Comparison of ENCODE assay signal across 30 mouse cellular contexts in the genomic region with DNA sequence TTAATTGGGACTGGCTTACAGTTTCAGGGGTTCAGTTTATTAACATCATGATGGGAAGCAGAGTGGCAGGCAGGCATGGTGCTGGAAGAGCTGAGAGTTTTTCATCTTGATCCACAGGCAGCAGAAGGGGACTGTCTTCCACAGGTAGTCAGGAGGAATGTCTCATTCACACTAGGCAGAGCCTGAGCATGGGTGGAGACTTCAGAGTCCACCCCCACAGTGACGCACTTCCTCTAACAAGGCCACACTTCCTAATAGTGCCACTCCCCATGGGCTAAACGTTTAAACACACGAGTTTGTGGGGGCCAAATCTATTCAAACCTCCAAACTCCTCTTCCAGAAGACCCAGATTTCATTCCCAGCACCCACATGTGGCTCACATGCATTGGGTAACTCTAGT. TPM values are rescaled to one million over a fixed set of nuclear protein-coding genes. Genes with fewer than 3 reads are reported as not detected.
DNase-seq lines count a peak whose midpoint lies in the region; ATAC-seq and TF ChIP-seq lines count a peak whose summit lies in the region.
"Had no signal": no experiment of that assay in that cellular context is flagged by ENCODE, and none has a peak within 500 bp of the region (broad histone marks: within the 10 kb centered on the region; RNA-seq: fewer than 3 reads in every experiment).

No protein-coding gene starts in this region.

- whole genome bisulfite sequencing in liver, embryonic 15.5 days (ENCODE audit: insufficient replicate concordance) = 26% methylated on average over 3 of the region's 3 CpGs
- WGBS in lung, adult 2 months = 45% methylated on average over 3 of the region's 3 CpGs
- 68% methylated on average over 3 of the region's 3 CpGs for WGBS in hindbrain, embryonic 14.5 days

- peaks cover 11% of the 10 kb centered on the region for H3K36me3 ChIP-seq in liver, embryonic 15.5 days (replicated peaks)
- H3K36me3 ChIP-seq in splenic B cell, adult 2 months (ENCODE audit: control insufficient read depth, insufficient read depth, low read length, poor library complexity, severe bottlenecking) = no peaks in the 10 kb centered on the region
- H3K36me3 ChIP-seq in hindbrain, embryonic 14.5 days (replicated peaks; ENCODE audit: control insufficient read depth, insufficient read depth) = no peaks in the 10 kb centered on the region
- H3K36me3 ChIP-seq: embryonic facial prominence, embryonic 12.5 days; forebrain, embryonic 12.5 days; G1E; heart, embryonic 10.5 days; heart, embryonic 15.5 days; hindbrain, embryonic 12.5 days; limb, embryonic 13.5 days; midbrain, embryonic 13.5 days had no signal

- peak; percentile 56 for ATAC-seq in erythroblast, adult 5-6 weeks (replicated peaks; ENCODE audit: low FRiP score, poor library complexity, severe bottlenecking)
- peak; percentile 60 for ATAC-seq in liver, embryonic 15.5 days (ENCODE audit: insufficient read depth)
- ATAC-seq in hindbrain, embryonic 14.5 days (ENCODE audit: low FRiP score) = no peak
- ATAC-seq: intestine, embryonic 16.5 days; midbrain, embryonic 13.5 days; Patski had no signal

- peak overlapping the region; percentile 61 for H3K4me3 ChIP-seq in liver, embryonic 15.5 days (replicated peaks)
- no peak overlapping the region for H3K4me3 ChIP-seq in lung, adult 2 months (replicated peaks; ENCODE audit: extremely low read depth, low read depth, low read length)
- no peak overlapping the region for H3K4me3 ChIP-seq in hindbrain, embryonic 14.5 days (replicated peaks; ENCODE audit: low read length)
- H3K4me3 ChIP-seq: embryonic facial prominence, embryonic 12.5 days; forebrain, embryonic 12.5 days; heart, embryonic 10.5 days; heart, embryonic 15.5 days; hindbrain, embryonic 12.5 days; limb, embryonic 13.5 days; megakaryocyte, embryonic 14.5 days; midbrain, embryonic 13.5 days had no signal

- TF ChIP-seq POLR2A in lung, adult 2 months (IDR thresholded peaks at IDR 0.05; ENCODE audit: borderline replicate concordance, extremely low read depth, low read depth, low read length) = no peak

- peak; percentile 69 for DNase-seq in liver
- DNase-seq in splenic B cell, adult 2 months (ENCODE audit: low read depth, low spot score) = peak; percentile 46
- DNase-seq in lung, adult 2 months = no peak
- DNase-seq in hindbrain, embryonic 14.5 days (ENCODE audit: low spot score) = no peak
- no peak for DNase-seq in testis, postnatal 14 days (ENCODE audit: low spot score)
- DNase-seq: adrenal gland, postnatal 10 days; cerebellum, adult 11 months; cerebellum, adult 9-11 months; embryo, embryonic 11 days; gastrocnemius, postnatal 14 days; heart, adult 11 months; kidney, postnatal 14 days; lung, embryonic 14.5 days; lung, postnatal 14 days; retina, postnatal 1 day; right cerebral cortex, postnatal 14 days; thymus, postnatal 4 days had no signal

- no peaks in the 10 kb centered on the region for H3K9me3 ChIP-seq in liver, embryonic 15.5 days (replicated peaks)
- H3K9me3 ChIP-seq in hindbrain, embryonic 14.5 days (ENCODE audit: control insufficient read depth, low read length) = no peaks in the 10 kb centered on the region
- H3K9me3 ChIP-seq: embryonic facial prominence, embryonic 12.5 days; forebrain, embryonic 12.5 days; G1E; heart, embryonic 10.5 days; heart, embryonic 15.5 days; hindbrain, embryonic 12.5 days; limb, embryonic 13.5 days; midbrain, embryonic 13.5 days had no signal

- no peak for TF ChIP-seq CTCF in lung, adult 2 months (IDR thresholded peaks at IDR 0.05; ENCODE audit: insufficient read depth, low read length)

- H3K9ac ChIP-seq in liver, embryonic 15.5 days = peak overlapping the region; percentile 51
- no peak overlapping the region for H3K9ac ChIP-seq in hindbrain, embryonic 14.5 days
- H3K9ac ChIP-seq: embryonic facial prominence, embryonic 12.5 days; forebrain, embryonic 12.5 days; heart, embryonic 15.5 days; hindbrain, embryonic 12.5 days; limb, embryonic 13.5 days; lung, embryonic 14.5 days; midbrain, embryonic 13.5 days had no signal

- H3K4me1 ChIP-seq in liver, embryonic 15.5 days (replicated peaks) = peaks cover 94% of the 10 kb centered on the region
- H3K4me1 ChIP-seq in lung, adult 2 months (ENCODE audit: control insufficient read depth, insufficient read depth, low read length) = no peaks in the 10 kb centered on the region
- H3K4me1 ChIP-seq in hindbrain, embryonic 14.5 days (replicated peaks; ENCODE audit: control insufficient read depth, insufficient read depth, low read length) = no peaks in the 10 kb centered on the region
- H3K4me1 ChIP-seq: embryonic facial prominence, embryonic 12.5 days; forebrain, embryonic 12.5 days; heart, embryonic 15.5 days; hindbrain, embryonic 12.5 days; limb, embryonic 13.5 days; midbrain, embryonic 13.5 days had no signal

- H3K27me3 ChIP-seq in liver, embryonic 15.5 days = no peaks in the 10 kb centered on the region
- H3K27me3 ChIP-seq in splenic B cell, adult 2 months (ENCODE audit: control insufficient read depth, insufficient read depth, low read length, poor library complexity, severe bottlenecking) = no peaks in the 10 kb centered on the region
- no peaks in the 10 kb centered on the region for H3K27me3 ChIP-seq in hindbrain, embryonic 14.5 days (ENCODE audit: control insufficient read depth, insufficient read depth, low read length)
- H3K27me3 ChIP-seq: embryonic facial prominence, embryonic 12.5 days; forebrain, embryonic 12.5 days; heart, embryonic 15.5 days; hindbrain, embryonic 12.5 days; limb, embryonic 13.5 days; midbrain, embryonic 13.5 days; Patski had no signal

- H3K4me2 ChIP-seq in liver, embryonic 15.5 days = peak overlapping the region; percentile 63
- no peak overlapping the region for H3K4me2 ChIP-seq in hindbrain, embryonic 14.5 days (replicated peaks)
- H3K4me2 ChIP-seq: embryonic facial prominence, embryonic 12.5 days; forebrain, embryonic 12.5 days; heart, embryonic 15.5 days; hindbrain, embryonic 12.5 days; limb, embryonic 13.5 days; lung, embryonic 14.5 days; midbrain, embryonic 13.5 days had no signal

- peak overlapping the region; percentile 94 for H3K27ac ChIP-seq in liver, embryonic 15.5 days (replicated peaks)
- no peak overlapping the region for H3K27ac ChIP-seq in hindbrain, embryonic 14.5 days
- H3K27ac ChIP-seq: embryonic facial prominence, embryonic 12.5 days; forebrain, embryonic 12.5 days; heart, embryonic 10.5 days; heart, embryonic 15.5 days; hindbrain, embryonic 12.5 days; limb, embryonic 13.5 days; midbrain, embryonic 13.5 days had no signal

RNA-seq across cellular contexts. Expression of a gene that starts 16.8 kb away (rescaled TPM):
- total RNA-seq in erythroblast, adult 5-6 weeks (2015; ENCODE audit: low replicate concordance) = 3,214 and 3,327 TPM in 2 replicates
- 4,146 and 5,406 TPM in 2 replicates for total RNA-seq in erythroblast, adult 5-6 weeks (2017; ENCODE audit: low replicate concordance)
- polyA plus RNA-seq in liver, embryonic 15.5 days (2015; fragmentation: Nextera tagmentation; extraction: Ambion mirVana) = 938 and 960 TPM in 2 replicates
- polyA plus RNA-seq in lung, adult 2 months (2012; rRNA removed) = 212 and 239 TPM in 2 replicates
- 938 and 954 TPM in 2 replicates for polyA plus RNA-seq in hindbrain, embryonic 14.5 days (2014; fragmentation: Nextera tagmentation; extraction: Ambion mirVana)

RNA-seq across cellular contexts. Expression of a gene that starts 54.1 kb away (rescaled TPM):
- total RNA-seq in erythroblast, adult 5-6 weeks (2015; ENCODE audit: low replicate concordance) = 5.6 and 15.4 TPM in 2 replicates
- 8.9 and 11.0 TPM in 2 replicates for total RNA-seq in erythroblast, adult 5-6 weeks (2017; ENCODE audit: low replicate concordance)
- polyA plus RNA-seq in liver, embryonic 15.5 days (2015; fragmentation: Nextera tagmentation; extraction: Ambion mirVana) = 25.0 and 27.5 TPM in 2 replicates
- 3.1 and 7.1 TPM in 2 replicates for polyA plus RNA-seq in lung, adult 2 months (2012; rRNA removed)
- 66.1 and 66.7 TPM in 2 replicates for polyA plus RNA-seq in hindbrain, embryonic 14.5 days (2014; fragmentation: Nextera tagmentation; extraction: Ambion mirVana)

Comparison
In these comparisons a context has a peak if more than half of its experiments do, and no peak if none do; other contexts are left out.
1. DNase-seq: peak in liver (single experiment) and splenic B cell, adult 2 months (single experiment); none in lung, adult 2 months (single experiment), hindbrain, embryonic 14.5 days (single experiment) and testis, postnatal 14 days (single experiment).